Comparison of ENCODE assay signal across 7 mouse cellular contexts in the genomic region with DNA sequence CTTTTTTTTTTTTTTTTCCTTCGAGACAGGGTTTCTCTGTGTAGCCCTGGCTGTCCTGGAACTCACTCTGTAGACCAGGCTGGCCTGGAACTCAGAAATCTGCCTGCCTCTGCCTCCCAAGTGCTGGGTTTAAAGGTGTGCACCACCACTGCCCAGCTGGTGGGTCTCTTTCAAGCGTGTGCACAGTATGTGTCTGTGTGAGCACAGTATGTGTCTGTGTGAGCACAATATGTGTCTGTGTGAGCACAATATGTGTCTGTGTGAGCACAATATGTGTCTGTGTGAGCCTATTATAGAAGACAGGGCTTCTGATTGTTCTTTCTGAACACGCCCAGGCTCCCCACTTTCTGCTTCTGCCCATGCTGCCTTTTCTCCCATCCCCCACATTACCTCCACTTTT.
DNase-seq lines count a peak whose midpoint lies in the region; ATAC-seq and TF ChIP-seq lines count a peak whose summit lies in the region.
"Not testable (repeated sequence)": the region's sequence is repeated elsewhere in the genome, so short reads cannot be mapped to it uniquely, and the experiment has no call there.

No protein-coding gene starts in this region.

- H3K9me3 ChIP-seq in embryonic facial prominence, embryonic 12.5 days; forebrain, postnatal 0 days (ENCODE audit: low read length); hindbrain, embryonic 10.5 days; intestine, embryonic 15.5 days; limb, embryonic 10.5 days (replicated peaks); midbrain, embryonic 12.5 days; neural tube, embryonic 13.5 days: not testable (repeated sequence)

- not testable (repeated sequence) for TF ChIP-seq CTCF in forebrain, postnatal 0 days (IDR thresholded peaks at IDR 0.05; ENCODE audit: low read depth)

- peaks cover 12% of the 10 kb centered on the region; the same call in 1 of the 2 replicates for H3K36me3 ChIP-seq in embryonic facial prominence, embryonic 12.5 days
- H3K36me3 ChIP-seq in forebrain, postnatal 0 days (ENCODE audit: insufficient read depth); intestine, embryonic 15.5 days; midbrain, embryonic 12.5 days; neural tube, embryonic 13.5 days: not testable (repeated sequence)
- H3K36me3 ChIP-seq in hindbrain, embryonic 10.5 days: peaks cover 36% of the 10 kb centered on the region
- H3K36me3 ChIP-seq in limb, embryonic 10.5 days: peaks cover 42% of the 10 kb centered on the region

- DNase-seq in forebrain, postnatal 0 days; hindbrain, embryonic 10.5 days (ENCODE audit: low spot score); limb, embryonic 10.5 days (ENCODE audit: low spot score): not testable (repeated sequence)

- H3K4me1 ChIP-seq in embryonic facial prominence, embryonic 12.5 days: peaks cover 23% of the 10 kb centered on the region
- H3K4me1 ChIP-seq in forebrain, postnatal 0 days (ENCODE audit: insufficient read depth): peaks cover 20% of the 10 kb centered on the region
- peaks cover 27% of the 10 kb centered on the region for H3K4me1 ChIP-seq in hindbrain, embryonic 10.5 days (replicated peaks)
- H3K4me1 ChIP-seq in intestine, embryonic 15.5 days (replicated peaks): peaks cover 17% of the 10 kb centered on the region
- peaks cover 23% of the 10 kb centered on the region for H3K4me1 ChIP-seq in limb, embryonic 10.5 days
- peaks cover 22% of the 10 kb centered on the region for H3K4me1 ChIP-seq in midbrain, embryonic 12.5 days
- peaks cover 56% of the 10 kb centered on the region for H3K4me1 ChIP-seq in neural tube, embryonic 13.5 days (replicated peaks)

- WGBS in embryonic facial prominence, embryonic 12.5 days: 68% methylated on average over 3 of the region's 3 CpGs
- WGBS in forebrain, postnatal 0 days: 55% methylated on average over 3 of the region's 3 CpGs
- WGBS in hindbrain, embryonic 10.5 days: 68% methylated on average over 3 of the region's 3 CpGs
- WGBS in intestine, embryonic 15.5 days: 64% methylated on average over 3 of the region's 3 CpGs
- 84% methylated on average over 3 of the region's 3 CpGs for WGBS in limb, embryonic 10.5 days
- 78% methylated on average over 3 of the region's 3 CpGs for WGBS in midbrain, embryonic 12.5 days
- WGBS in neural tube, embryonic 13.5 days: 22% methylated on average over 3 of the region's 3 CpGs

- not testable (repeated sequence) for H3K4me2 ChIP-seq in embryonic facial prominence, embryonic 12.5 days (replicated peaks); forebrain, postnatal 0 days (ENCODE audit: low read depth); intestine, embryonic 15.5 days (replicated peaks); midbrain, embryonic 12.5 days (replicated peaks)
- H3K4me2 ChIP-seq in neural tube, embryonic 13.5 days: peak overlapping the region; percentile 47; the same call in 1 of the 2 replicates

- H3K9ac ChIP-seq in embryonic facial prominence, embryonic 12.5 days; forebrain, postnatal 0 days; intestine, embryonic 15.5 days; midbrain, embryonic 12.5 days (replicated peaks): not testable (repeated sequence)
- H3K9ac ChIP-seq in neural tube, embryonic 13.5 days: 0 out of 2 replicates have a peak overlapping the region, but pooled peaks have one; percentile 17

- ATAC-seq in embryonic facial prominence, embryonic 12.5 days (ENCODE audit: insufficient number of reproducible peaks, insufficient read depth, low FRiP score, low TSS enrichment): 0 out of 2 replicates have a peak, but pooled peaks have one; percentile 35
- ATAC-seq in forebrain, postnatal 0 days: 0 out of 2 replicates have a peak, but pooled peaks have one; percentile 3
- ATAC-seq in intestine, embryonic 15.5 days: peak; percentile 27; the same call in 1 of the 2 replicates
- not testable (repeated sequence) for ATAC-seq in midbrain, embryonic 12.5 days (ENCODE audit: low FRiP score, low read depth)
- peak; percentile 48; the same call in 1 of the 2 replicates for ATAC-seq in neural tube, embryonic 13.5 days (ENCODE audit: low read depth)

- not testable (repeated sequence) for H3K27me3 ChIP-seq in embryonic facial prominence, embryonic 12.5 days; forebrain, postnatal 0 days (ENCODE audit: insufficient read depth, low read length); hindbrain, embryonic 10.5 days (ENCODE audit: insufficient read depth, poor library complexity, severe bottlenecking); intestine, embryonic 15.5 days (replicated peaks); limb, embryonic 10.5 days (ENCODE audit: low read depth, poor library complexity, severe bottlenecking); midbrain, embryonic 12.5 days; neural tube, embryonic 13.5 days

- not testable (repeated sequence) for H3K4me3 ChIP-seq in embryonic facial prominence, embryonic 12.5 days; forebrain, postnatal 0 days (ENCODE audit: low read depth, low read length); hindbrain, embryonic 10.5 days; intestine, embryonic 15.5 days (replicated peaks); limb, embryonic 10.5 days; midbrain, embryonic 12.5 days; neural tube, embryonic 13.5 days

- H3K27ac ChIP-seq in embryonic facial prominence, embryonic 12.5 days: peak overlapping the region; percentile 85
- H3K27ac ChIP-seq in forebrain, postnatal 0 days (ENCODE audit: low read depth, low read length): peak overlapping the region; percentile 85
- H3K27ac ChIP-seq in hindbrain, embryonic 10.5 days: peak overlapping the region; percentile 77
- H3K27ac ChIP-seq in intestine, embryonic 15.5 days: not testable (repeated sequence)
- peak overlapping the region; percentile 56 for H3K27ac ChIP-seq in limb, embryonic 10.5 days
- H3K27ac ChIP-seq in midbrain, embryonic 12.5 days (replicated peaks): peak overlapping the region; percentile 85
- H3K27ac ChIP-seq in neural tube, embryonic 13.5 days (replicated peaks): peak overlapping the region; percentile 94
